Comparison of ENCODE assay signal across 9 mouse cellular contexts in genomic region chr2:167130050-167130770, GRCm38 (mm10). TPM values are rescaled to one million over a fixed set of nuclear protein-coding genes. Genes with fewer than 3 reads are reported as not detected.
DNase-seq lines count a peak whose midpoint lies in the region; ATAC-seq lines count a peak whose summit lies in the region.
"Had no signal": no experiment of that assay in that cellular context is flagged by ENCODE, and none has a peak within 500 bp of the region (broad histone marks: within the 10 kb centered on the region; RNA-seq: fewer than 3 reads in every experiment).

No protein-coding gene starts in this region.

- H3K4me1 ChIP-seq in kidney, embryonic 14.5 days (ENCODE audit: control insufficient read depth, insufficient read depth, low read length): peaks cover 26% of the 10 kb centered on the region

- peak overlapping the region; percentile 13; the same call in 1 of the 2 replicates for H3K4me2 ChIP-seq in kidney, embryonic 14.5 days (replicated peaks; ENCODE audit: low read depth, low read length)

- no peaks in the 10 kb centered on the region for H3K9me3 ChIP-seq in kidney, embryonic 14.5 days (ENCODE audit: control insufficient read depth, low read length)

- DNase-seq in kidney, adult 18-20 months: no peak
- DNase-seq in embryo, embryonic 11 days: peak; percentile 39
- peak; percentile 38 for DNase-seq in kidney, postnatal 14 days
- peak; percentile 23 for DNase-seq in neural tube, embryonic 10.5 days (ENCODE audit: extremely low spot score, low spot score)
- DNase-seq in cerebellum, postnatal 25 days: no peak
- no peak for DNase-seq in cerebellum, adult 11 months
- no peak for DNase-seq in layer of hippocampus, postnatal 14 days (ENCODE audit: low spot score in 2 of 2)

- 10% methylated on average over 9 of the region's 9 CpGs for WGBS in kidney, embryonic 14.5 days

- H3K9ac ChIP-seq in kidney, embryonic 14.5 days (ENCODE audit: low read depth, low read length): no peak overlapping the region

- H3K27me3 ChIP-seq in kidney, embryonic 14.5 days (ENCODE audit: control insufficient read depth, insufficient read depth, low read length): no peaks in the 10 kb centered on the region

- no peaks in the 10 kb centered on the region for H3K36me3 ChIP-seq in kidney, embryonic 14.5 days (ENCODE audit: control insufficient read depth, insufficient read depth, low read length)

- ATAC-seq in kidney, embryonic 14.5 days (ENCODE audit: low FRiP score, low TSS enrichment): peak; percentile 72

- peak overlapping the region; percentile 95 for H3K27ac ChIP-seq in kidney, embryonic 14.5 days (ENCODE audit: low read depth, low read length)

- H3K4me3 ChIP-seq in kidney, embryonic 14.5 days (ENCODE audit: low read length): no peak overlapping the region
- H3K4me3 ChIP-seq: erythroblast, embryonic 14.5 days had no signal

RNA-seq across cellular contexts. Expression of gene Kcnb1, which starts 59.7 kb away (rescaled TPM):
- 1.5 and 1.7 TPM in 2 replicates for polyA plus RNA-seq in kidney, embryonic 14.5 days (2014; fragmentation: Nextera tagmentation; extraction: Ambion mirVana)
- total RNA-seq in layer of hippocampus, postnatal 14 days (2021): 10 to 100 TPM; 62.0 to 69.6 TPM
- polyA plus RNA-seq: erythroblast, embryonic 14.5 days had no signal

Comparison
In these comparisons a context has a peak if more than half of its experiments do, and no peak if none do; other contexts are left out.
1. DNase-seq: peak in embryo, embryonic 11 days (single experiment), kidney, postnatal 14 days (single experiment) and neural tube, embryonic 10.5 days (single experiment); none in kidney, adult 18-20 months (single experiment), cerebellum, postnatal 25 days (0 of 2), cerebellum, adult 11 months (single experiment) and layer of hippocampus, postnatal 14 days (0 of 2).